Comparison of ENCODE assay signal across 9 mouse cellular contexts in genomic region chr11:96969746-96970145, GRCm38 (mm10). TPM values are rescaled to one million over a fixed set of nuclear protein-coding genes. Genes with fewer than 3 reads are reported as not detected.
DNase-seq lines count a peak whose midpoint lies in the region; ATAC-seq lines count a peak whose summit lies in the region.
"Had no signal": no experiment of that assay in that cellular context is flagged by ENCODE, and none has a peak within 500 bp of the region (broad histone marks: within the 10 kb centered on the region; RNA-seq: fewer than 3 reads in every experiment).

No protein-coding gene starts in this region.

- no peak overlapping the region for H3K9ac ChIP-seq in hindbrain, embryonic 13.5 days
- no peak overlapping the region for H3K9ac ChIP-seq in kidney, embryonic 15.5 days

- ATAC-seq in hindbrain, embryonic 13.5 days (ENCODE audit: low FRiP score): no peak
- no peak for ATAC-seq in kidney, embryonic 15.5 days (replicated peaks; ENCODE audit: low FRiP score)

- no peak overlapping the region for H3K4me2 ChIP-seq in hindbrain, embryonic 13.5 days
- H3K4me2 ChIP-seq in kidney, embryonic 15.5 days: no peak overlapping the region

- no peaks in the 10 kb centered on the region for H3K27me3 ChIP-seq in hindbrain, embryonic 13.5 days
- H3K27me3 ChIP-seq in hindbrain, embryonic 10.5 days (ENCODE audit: insufficient read depth, poor library complexity, severe bottlenecking): no peaks in the 10 kb centered on the region
- no peaks in the 10 kb centered on the region for H3K27me3 ChIP-seq in kidney, embryonic 15.5 days

- peak overlapping the region; percentile 46 for H3K27ac ChIP-seq in hindbrain, embryonic 13.5 days
- H3K27ac ChIP-seq in hindbrain, embryonic 10.5 days: no peak overlapping the region
- peak overlapping the region; percentile 97 for H3K27ac ChIP-seq in brown adipose tissue, adult 24 weeks (replicated peaks; ENCODE audit: low read depth, low read length)
- peak overlapping the region; percentile 87 for H3K27ac ChIP-seq in kidney, embryonic 15.5 days

- DNase-seq in hindbrain, embryonic 10.5 days (ENCODE audit: low spot score): no peak
- peak; percentile 90 for DNase-seq in heart, adult 8-10 months (ENCODE audit: low spot score)
- peak; percentile 84 for DNase-seq in lung, postnatal 10 days
- DNase-seq in spleen, postnatal 14 days (ENCODE audit: low spot score in 2 of 2): no peak
- no peak for DNase-seq in retina, postnatal 1 day

- no peak overlapping the region for H3K4me3 ChIP-seq in hindbrain, embryonic 13.5 days
- no peak overlapping the region for H3K4me3 ChIP-seq in hindbrain, embryonic 10.5 days
- peak overlapping the region; percentile 13; the same call in 1 of the 2 replicates for H3K4me3 ChIP-seq in brown adipose tissue, adult 24 weeks (ENCODE audit: insufficient read depth, low read depth, low read length)
- no peak overlapping the region for H3K4me3 ChIP-seq in kidney, embryonic 15.5 days (replicated peaks)

- H3K9me3 ChIP-seq in hindbrain, embryonic 13.5 days: no peaks in the 10 kb centered on the region
- H3K9me3 ChIP-seq in hindbrain, embryonic 10.5 days: no peaks in the 10 kb centered on the region
- no peaks in the 10 kb centered on the region for H3K9me3 ChIP-seq in kidney, embryonic 15.5 days (replicated peaks)
- H3K9me3 ChIP-seq: G1E had no signal

- WGBS in hindbrain, embryonic 13.5 days: 82% methylated on average over 1 of the region's 1 CpGs
- WGBS in hindbrain, embryonic 10.5 days: 75% methylated on average over 1 of the region's 1 CpGs
- 43% methylated on average over 1 of the region's 1 CpGs for WGBS in kidney, embryonic 15.5 days

- H3K36me3 ChIP-seq in hindbrain, embryonic 13.5 days: no peaks in the 10 kb centered on the region; the same call in 1 of the 2 replicates
- peaks cover 22% of the 10 kb centered on the region for H3K36me3 ChIP-seq in hindbrain, embryonic 10.5 days
- H3K36me3 ChIP-seq in kidney, embryonic 15.5 days: no peaks in the 10 kb centered on the region

- peaks cover 49% of the 10 kb centered on the region for H3K4me1 ChIP-seq in hindbrain, embryonic 13.5 days (replicated peaks)
- H3K4me1 ChIP-seq in hindbrain, embryonic 10.5 days (replicated peaks): peaks cover 27% of the 10 kb centered on the region
- peaks cover 55% of the 10 kb centered on the region for H3K4me1 ChIP-seq in brown adipose tissue, adult 24 weeks (ENCODE audit: control insufficient read depth, insufficient read depth, insufficient read length, low read length)
- peaks cover 49% of the 10 kb centered on the region for H3K4me1 ChIP-seq in kidney, embryonic 15.5 days

RNA-seq across cellular contexts. Expression of gene Sp2, which starts 13.0 kb away (rescaled TPM):
- polyA plus RNA-seq in hindbrain, embryonic 13.5 days (2015; fragmentation: Nextera tagmentation; extraction: Ambion mirVana): 15.9 and 17.2 TPM in 2 replicates
- polyA plus RNA-seq in hindbrain, embryonic 10.5 days (2016; fragmentation: Nextera tagmentation; extraction: Ambion mirVana): 29.5 and 31.4 TPM in 2 replicates
- 11.8 and 13.1 TPM in 2 replicates for polyA plus RNA-seq in brown adipose tissue, adult 24 weeks (2012; ENCODE audit: insufficient read depth, insufficient read length, missing spikeins)
- 10 to 100 TPM in 2 of 4 experiments, 1 to 10 TPM in 2; 7.8 to 13.7 (median 11.0) TPM for total RNA-seq in heart, adult 8-10 months (2022)
- 19.9 and 22.7 TPM in 2 replicates for polyA plus RNA-seq in kidney, embryonic 15.5 days (2015; fragmentation: Nextera tagmentation; extraction: Ambion mirVana)

RNA-seq across cellular contexts. Expression of gene Pnpo, which starts 26.0 kb away (rescaled TPM):
- 20.5 and 22.6 TPM in 2 replicates for polyA plus RNA-seq in hindbrain, embryonic 13.5 days (2015; fragmentation: Nextera tagmentation; extraction: Ambion mirVana)
- polyA plus RNA-seq in hindbrain, embryonic 10.5 days (2016; fragmentation: Nextera tagmentation; extraction: Ambion mirVana): 31.4 and 36.4 TPM in 2 replicates
- 19.8 and 25.7 TPM in 2 replicates for polyA plus RNA-seq in brown adipose tissue, adult 24 weeks (2012; ENCODE audit: insufficient read depth, insufficient read length, missing spikeins)
- total RNA-seq in heart, adult 8-10 months (2022): 10 to 100 TPM; 14.9 to 16.6 (median 16.1) TPM
- polyA plus RNA-seq in kidney, embryonic 15.5 days (2015; fragmentation: Nextera tagmentation; extraction: Ambion mirVana): 34.3 and 42.6 TPM in 2 replicates

RNA-seq across cellular contexts. Expression of gene Prr15l, which starts 41.8 kb away (rescaled TPM):
- 0.29 and 0.43 TPM in 2 replicates for polyA plus RNA-seq in hindbrain, embryonic 13.5 days (2015; fragmentation: Nextera tagmentation; extraction: Ambion mirVana)
- 0.37 and 0.75 TPM in 2 replicates for polyA plus RNA-seq in hindbrain, embryonic 10.5 days (2016; fragmentation: Nextera tagmentation; extraction: Ambion mirVana)
- not detected in 2 replicates for polyA plus RNA-seq in brown adipose tissue, adult 24 weeks (2012; ENCODE audit: insufficient read depth, insufficient read length, missing spikeins)
- 1 to 10 TPM; 1.1 to 1.7 (median 1.5) TPM for total RNA-seq in heart, adult 8-10 months (2022)
- polyA plus RNA-seq in kidney, embryonic 15.5 days (2015; fragmentation: Nextera tagmentation; extraction: Ambion mirVana): 37.6 and 38.7 TPM in 2 replicates

RNA-seq across cellular contexts. Expression of gene Sp6, which starts 43.4 kb away (rescaled TPM):
- 0.10 and 0.29 TPM in 2 replicates for polyA plus RNA-seq in hindbrain, embryonic 13.5 days (2015; fragmentation: Nextera tagmentation; extraction: Ambion mirVana)
- 1.6 and 2.3 TPM in 2 replicates for polyA plus RNA-seq in hindbrain, embryonic 10.5 days (2016; fragmentation: Nextera tagmentation; extraction: Ambion mirVana)
- polyA plus RNA-seq in brown adipose tissue, adult 24 weeks (2012; ENCODE audit: insufficient read depth, insufficient read length, missing spikeins): not detected in 2 replicates
- total RNA-seq in heart, adult 8-10 months (2022): under 1 TPM in 3 of 4 experiments, not detected in 1; 0.08 to 0.28 (median 0.23) TPM
- polyA plus RNA-seq in kidney, embryonic 15.5 days (2015; fragmentation: Nextera tagmentation; extraction: Ambion mirVana): 1.4 and 1.5 TPM in 2 replicates
- polyA plus RNA-seq: G1E had no signal

RNA-seq across cellular contexts. Expression of gene Cdk5rap3, which starts 53.5 kb away (rescaled TPM):
- polyA plus RNA-seq in hindbrain, embryonic 13.5 days (2015; fragmentation: Nextera tagmentation; extraction: Ambion mirVana): 92.9 and 100 TPM in 2 replicates
- 112 and 124 TPM in 2 replicates for polyA plus RNA-seq in hindbrain, embryonic 10.5 days (2016; fragmentation: Nextera tagmentation; extraction: Ambion mirVana)
- polyA plus RNA-seq in brown adipose tissue, adult 24 weeks (2012; ENCODE audit: insufficient read depth, insufficient read length, missing spikeins): 19.5 and 27.2 TPM in 2 replicates
- total RNA-seq in heart, adult 8-10 months (2022): 10 to 100 TPM; 20.4 to 25.7 (median 22.7) TPM
- polyA plus RNA-seq in kidney, embryonic 15.5 days (2015; fragmentation: Nextera tagmentation; extraction: Ambion mirVana): 78.9 and 79.5 TPM in 2 replicates

Comparison
In these comparisons a context has a peak if more than half of its experiments do, and no peak if none do; other contexts are left out.
1. DNase-seq: peak in heart, adult 8-10 months (single experiment) and lung, postnatal 10 days (single experiment); none in hindbrain, embryonic 10.5 days (single experiment), spleen, postnatal 14 days (0 of 2) and retina, postnatal 1 day (single experiment).
2. RNA of gene Prr15l, which starts 41.8 kb away (polyA plus RNA-seq): 37.6 to 38.7 TPM in kidney, embryonic 15.5 days; 0.37 to 0.75 TPM in hindbrain, embryonic 10.5 days, 0.29 to 0.43 TPM in hindbrain, embryonic 13.5 days and not detected in brown adipose tissue, adult 24 weeks; every median in the first group is over 10 times any median in the second.